Mouse (Mus musculus) left cerebral cortex, adult 18-20 months (tissue): ENCODE data around the gene Tmem88. TPM values are rescaled to one million over a fixed set of nuclear protein-coding genes. Genes with fewer than 3 reads are reported as not detected.

Experiments
- DNase-seq, 2 experiments: peaks; one replicate each; pipeline ENCODE4 v3.0.0; 2021 to 2022; ENCODE audit warnings: low spot score in 2 of 2, mixed read lengths in 1 of 2
- total RNA-seq, 2 experiments: library from RNA; stranded (reverse); gene quantifications; 2 replicates each; pipeline ENCODE4 v1.2.3; 2021

The Tmem88 gene
- total RNA-seq, 2 experiments from 2014 or later: 3.4 to 3.7 TPM

DNA sequence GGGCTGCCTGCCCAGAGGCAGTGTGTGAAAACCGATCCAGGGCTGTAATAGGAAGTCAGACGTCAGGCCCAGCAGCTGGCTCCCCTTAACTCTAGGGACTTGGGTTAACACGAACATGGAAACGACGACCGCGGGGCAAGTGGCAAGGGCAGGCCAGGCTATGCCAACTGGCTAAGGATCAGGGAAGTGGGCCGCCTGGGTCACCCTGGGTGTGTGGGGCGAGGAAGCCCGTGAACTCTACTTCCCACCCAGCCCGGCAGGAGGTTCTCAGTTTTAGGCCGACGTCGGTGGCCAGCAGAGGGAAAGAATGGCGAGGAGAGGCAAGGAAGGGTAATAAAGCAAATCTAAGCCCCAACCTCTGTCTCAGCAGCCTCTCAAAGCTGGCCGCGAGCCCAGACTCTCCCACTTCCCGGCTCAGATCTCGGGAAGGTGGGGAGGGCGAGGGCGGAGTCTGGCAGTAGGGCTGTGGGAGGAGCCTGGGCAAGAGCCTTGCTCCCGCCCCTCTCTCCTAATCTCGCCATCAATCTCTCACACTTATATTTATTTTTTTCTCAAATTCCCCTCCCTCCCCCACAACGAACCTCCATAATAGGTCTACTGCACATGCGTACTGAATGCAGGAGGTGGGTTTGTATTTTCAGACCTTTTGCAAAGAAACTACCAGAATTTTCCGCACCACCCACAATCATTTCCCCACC, 31.7 kb downstream of the Tmem88 start:
- DNase-seq: peak; percentile 96 to 97

DNA sequence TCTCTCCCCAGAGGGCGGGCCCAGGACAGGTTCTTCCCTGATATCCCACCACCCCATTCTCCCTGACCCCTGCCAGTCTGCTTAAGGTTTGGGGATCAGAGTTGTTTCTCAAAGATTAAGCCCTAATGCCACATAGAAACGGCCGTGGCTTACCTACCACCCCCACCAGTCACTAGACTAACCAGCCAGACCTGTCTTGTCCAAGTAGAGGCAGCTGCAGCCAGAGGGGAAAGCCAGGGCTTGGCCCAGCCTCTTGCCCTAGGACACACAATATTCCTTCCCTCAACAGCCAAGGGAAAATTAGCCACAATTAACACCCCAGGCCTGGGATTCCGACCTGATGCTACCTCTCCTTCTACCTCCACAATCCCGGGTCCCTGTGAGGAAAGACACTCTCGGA, 32.3 kb downstream of the Tmem88 start:
- no peak for DNase-seq

DNA sequence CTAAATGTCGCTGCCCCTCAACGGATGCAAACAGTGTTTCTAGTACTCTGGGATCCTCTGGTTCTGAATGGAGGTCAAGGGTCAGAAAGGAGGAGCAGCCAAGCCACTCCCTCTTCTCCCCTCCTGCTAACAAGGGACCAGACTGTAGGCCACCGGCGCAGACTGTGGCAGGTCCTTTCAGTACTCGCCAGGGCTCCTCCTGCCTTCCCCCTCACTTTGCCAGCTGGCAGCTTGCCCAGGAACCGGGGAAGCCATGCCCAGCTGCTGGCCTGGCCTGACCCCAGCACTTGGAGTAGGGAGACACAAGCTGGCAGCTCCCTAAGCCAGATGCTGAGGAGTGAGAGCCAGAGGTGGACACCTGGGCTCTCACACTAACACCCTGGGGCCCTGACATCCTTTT, 33.1 kb downstream of the Tmem88 start:
- peak; percentile 85 to 89 for DNase-seq

DNA sequence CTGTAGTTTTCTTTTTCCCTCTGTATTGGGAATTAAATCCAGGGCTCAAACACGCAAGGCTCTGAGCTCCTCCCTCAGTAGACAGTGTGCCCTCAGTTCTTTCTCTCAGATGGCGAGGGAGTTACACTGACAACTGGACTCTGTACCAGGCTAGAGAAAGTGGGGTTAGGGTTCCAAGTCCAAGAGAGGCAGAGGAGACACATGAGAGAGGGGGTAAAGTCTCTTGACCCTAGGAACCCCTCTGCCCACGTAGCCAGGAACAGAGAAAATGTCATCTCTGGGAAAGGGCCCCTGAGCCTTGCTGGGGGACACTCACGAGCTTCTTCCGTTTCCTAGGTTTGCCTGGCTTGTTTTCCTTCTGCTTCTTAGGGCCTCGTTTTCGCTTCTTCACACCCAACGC, 33.7 kb downstream of the Tmem88 start:
- no peak for DNase-seq

DNA sequence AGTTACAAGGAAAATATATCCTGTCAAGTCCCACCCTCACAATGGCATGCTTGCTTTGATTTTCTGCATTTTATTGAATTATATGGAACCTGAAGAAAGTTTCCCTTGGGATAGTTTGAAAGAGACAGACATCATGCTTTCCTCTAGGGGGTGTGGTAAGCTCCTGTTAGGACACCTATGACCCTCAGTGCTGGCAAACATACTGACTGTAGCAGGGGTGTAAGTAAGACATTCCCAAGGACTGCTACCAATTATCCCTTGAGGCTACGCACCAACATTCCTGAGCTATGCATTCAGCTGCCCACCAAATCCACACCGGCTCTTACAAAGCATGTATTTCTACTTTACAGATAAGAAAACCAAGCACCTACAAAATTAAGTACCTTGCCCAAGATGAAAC, 35.6 kb downstream of the Tmem88 start:
- DNase-seq: no peak

DNA sequence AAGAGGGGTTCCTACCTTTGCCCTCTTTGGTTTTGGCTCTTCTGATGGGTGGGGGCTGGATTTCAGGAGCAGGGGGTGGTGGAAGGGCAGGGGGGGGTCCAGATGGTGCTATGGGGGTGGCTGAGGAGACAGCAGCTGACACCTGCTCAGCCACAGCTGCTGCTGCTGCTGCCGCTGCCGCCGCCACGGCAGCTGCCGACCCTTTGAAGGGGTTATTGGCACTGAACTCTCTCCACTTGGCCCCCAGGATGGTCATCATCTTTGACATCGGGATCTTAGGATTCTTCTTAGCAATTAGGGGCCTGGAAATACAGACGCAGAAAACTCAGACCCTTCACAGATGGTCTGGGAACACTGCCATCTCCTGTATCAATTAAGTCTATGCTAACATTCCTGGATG, 36.0 kb downstream of the Tmem88 start:
- DNase-seq: no peak

DNA sequence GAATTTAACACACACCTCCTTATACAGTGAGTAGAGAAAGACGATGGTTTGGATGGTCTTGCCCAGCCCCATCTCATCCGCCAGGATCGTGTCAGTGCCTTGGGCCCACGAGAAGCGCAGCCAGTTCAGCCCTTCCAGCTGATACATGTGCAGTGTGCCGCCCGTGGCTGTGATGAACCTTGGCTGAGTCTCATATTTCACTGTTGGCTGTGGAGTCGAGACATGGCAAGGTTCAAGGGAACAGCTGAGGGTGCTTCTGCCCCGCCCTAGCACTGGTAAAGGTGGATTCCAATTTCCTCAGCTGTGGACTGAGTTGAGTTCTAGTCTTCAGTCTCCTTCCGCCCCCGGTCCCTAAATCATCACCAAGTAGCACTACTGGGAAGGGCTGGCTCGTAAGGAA, 40.3 kb downstream of the Tmem88 start:
- no peak for DNase-seq

DNA sequence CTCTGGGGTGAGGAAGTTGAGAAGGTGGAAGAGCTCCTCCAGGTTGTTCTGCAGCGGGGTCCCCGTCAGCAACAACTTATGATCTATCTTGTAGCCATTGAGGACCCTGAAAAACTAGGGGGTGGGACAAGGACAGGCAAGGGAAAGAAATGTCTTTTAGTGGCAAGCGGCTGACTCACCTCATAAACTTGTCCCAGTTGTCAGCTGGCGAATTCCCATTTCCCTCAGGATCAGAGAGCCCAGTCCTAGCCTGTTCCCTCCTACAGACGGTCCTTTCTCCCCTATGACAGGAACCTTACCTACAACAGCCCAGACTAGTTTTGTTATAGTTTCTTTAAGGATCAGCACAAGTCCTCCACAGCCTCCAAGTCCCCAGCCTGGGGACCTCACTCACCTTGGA, 41.5 kb downstream of the Tmem88 start:
- DNase-seq: no peak

Other genes starting within 250 kb of the Tmem88 start
- 10 to 100 TPM in 1 of 2 experiments, 1 to 10 TPM in 1; 9.8 to 13.7 TPM for gene Alox12b, start 241.2 kb downstream of the Tmem88 start, total RNA-seq
- 10 to 100 TPM; 10.2 to 11.7 TPM for gene Alox8, start 200.4 kb downstream of the Tmem88 start, total RNA-seq
- 1 to 10 TPM; 1.2 TPM for gene Gucy2e, start 161.2 kb downstream of the Tmem88 start, total RNA-seq
- 10 to 100 TPM; 15.2 to 25.0 TPM for gene Cntrob, start 74.5 kb downstream of the Tmem88 start, total RNA-seq
- 10 to 100 TPM; 53.2 to 59.5 TPM for gene Trappc1, start 74.3 kb downstream of the Tmem88 start, total RNA-seq
- gene Kcnab3, start 72.0 kb downstream of the Tmem88 start, total RNA-seq: 100 to 1,000 TPM in 1 of 2 experiments, 10 to 100 TPM in 1; 75.3 to 102 TPM
- 100 to 1,000 TPM; 186 to 190 TPM for gene Rnf227, start 57.8 kb downstream of the Tmem88 start, total RNA-seq
- gene Chd3, start 28.8 kb downstream of the Tmem88 start, total RNA-seq: 100 to 1,000 TPM; 346 to 387 TPM
- gene Naa38, start 2.7 kb downstream of the Tmem88 start, total RNA-seq: 100 to 1,000 TPM; 117 to 120 TPM
- 10 to 100 TPM; 42.7 to 48.1 TPM for gene Cyb5d1, start 2.6 kb downstream of the Tmem88 start, total RNA-seq
- 10 to 100 TPM; 28.2 to 32.2 TPM for gene Kdm6b, start 15.4 kb upstream of the Tmem88 start, total RNA-seq
- 1 to 10 TPM; 2.2 to 3.7 TPM for gene Dnah2, start 150.9 kb upstream of the Tmem88 start, total RNA-seq
- gene Efnb3, start 162.0 kb upstream of the Tmem88 start, total RNA-seq: 10 to 100 TPM; 51.9 to 65.6 TPM
- 10 to 100 TPM in 1 of 2 experiments, 1 to 10 TPM in 1; 9.2 to 10.7 TPM for gene Wrap53, start 182.0 kb upstream of the Tmem88 start, total RNA-seq
- 10 to 100 TPM; 22.9 to 25.9 TPM for gene Trp53, start 182.1 kb upstream of the Tmem88 start, total RNA-seq
- gene Atp1b2, start 207.7 kb upstream of the Tmem88 start, total RNA-seq: 100 to 1,000 TPM; 392 to 424 TPM
- gene Shbg, start 219.7 kb upstream of the Tmem88 start, total RNA-seq: not detected
- 1 to 10 TPM; 8.5 to 9.5 TPM for gene Sat2, start 223.8 kb upstream of the Tmem88 start, total RNA-seq
- gene Fxr2, start 234.8 kb upstream of the Tmem88 start, total RNA-seq: 100 to 1,000 TPM; 148 TPM